Mouse (Mus musculus) bone marrow macrophage, adult 2 months (primary cell): Measurements from ENCODE around the gene Cdca7l.

Source experiments
- CTCF ChIP-seq: IDR thresholded peaks from 2 replicates; pipeline ENCODE4 v1.5.1; 2012; ENCODE audit warnings: low read depth, mild to moderate bottlenecking, low read length, moderate library complexity
- POLR2A ChIP-seq: IDR thresholded peaks from 2 replicates; pipeline ENCODE4 v1.6.1; 2012; ENCODE audit warnings: mild to moderate bottlenecking, low read depth, low read length, borderline replicate concordance

DNA sequence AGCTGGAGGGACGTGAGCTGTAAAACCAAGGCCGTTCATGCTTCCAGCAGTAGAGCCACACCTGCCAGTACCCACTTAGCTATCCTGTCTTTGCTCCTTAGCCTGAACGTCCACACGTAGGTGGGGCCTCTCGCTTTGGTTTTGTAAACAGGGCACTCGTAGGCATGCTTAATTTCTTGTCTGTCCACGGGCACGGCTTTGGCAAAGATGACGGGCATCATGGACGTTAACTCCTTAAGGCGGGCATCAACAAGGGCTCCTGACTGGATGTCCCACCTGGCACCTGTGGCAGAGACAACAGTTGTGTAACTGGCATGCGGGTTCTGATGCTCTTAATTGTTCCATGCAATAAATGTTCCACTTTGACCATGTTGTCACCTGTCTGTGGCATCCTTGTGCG, 74.3 kb downstream of the Cdca7l start:
- no peak for TF ChIP-seq CTCF
- TF ChIP-seq POLR2A, result no peak
